Mouse (Mus musculus): Measurements from ENCODE around the gene Coq5.
"Not testable (repeated sequence)": the region's sequence is repeated elsewhere in the genome, so short reads cannot be mapped to it uniquely, and the experiment has no call there.

Gene Coq5

DNA sequence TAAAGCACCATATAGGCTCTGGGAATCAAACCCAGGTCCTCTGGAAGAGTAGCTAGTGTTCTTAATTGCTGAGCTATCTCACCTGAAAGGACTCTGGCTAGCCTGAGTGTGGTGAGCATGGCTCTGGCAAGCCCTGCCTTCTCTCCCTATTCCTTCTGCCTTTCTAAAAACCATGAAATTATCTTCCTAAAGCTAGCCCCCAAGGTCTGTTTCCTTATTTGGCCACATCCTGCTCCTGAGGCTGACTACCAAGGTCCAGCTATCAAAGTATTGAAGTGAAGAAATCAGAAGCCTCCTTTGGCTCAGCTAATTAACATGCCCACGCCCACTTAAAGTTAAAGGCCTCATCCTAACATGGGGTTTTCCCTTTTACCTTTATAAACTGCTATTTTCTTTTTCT lies 4.7 kb upstream of the Coq5 start:
- Histone ChIP-seq H3K27me3 (ENCODE audit: control insufficient read depth, insufficient read depth, low read length, poor library complexity, severe bottlenecking) (no peaks in the 10 kb centered on the region), H3K36me3 (ENCODE audit: control insufficient read depth, insufficient read depth, low read length, poor library complexity, severe bottlenecking) (no peaks in the 10 kb centered on the region; the same call in 1 of the 2 replicates)
- DNase-seq (ENCODE audit: low read depth, low spot score), result no peak

DNA sequence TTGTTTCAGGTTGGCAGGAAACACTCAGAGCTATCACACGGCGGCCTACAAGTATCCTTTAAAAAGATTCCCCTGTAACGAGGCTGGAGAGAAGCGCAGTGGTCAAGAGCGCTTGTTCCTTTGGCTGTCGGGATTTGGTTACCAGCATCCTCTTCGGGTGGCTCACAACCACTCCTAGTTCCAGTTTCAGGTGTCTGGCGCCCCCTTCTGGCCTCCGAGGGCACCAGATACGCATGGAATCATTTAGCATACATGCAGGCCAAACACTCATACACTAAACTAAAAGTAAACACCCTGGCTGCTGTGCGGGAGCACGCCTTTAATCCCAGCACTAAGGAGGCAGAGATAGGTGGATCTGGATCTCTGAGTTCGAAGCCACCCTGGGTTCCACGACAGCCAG lies 3.5 kb upstream of the Coq5 start:
- Histone ChIP-seq H3K36me3 (ENCODE audit: control insufficient read depth, insufficient read depth, low read length, poor library complexity, severe bottlenecking) (no peaks in the 10 kb centered on the region), H3K27me3 (ENCODE audit: control insufficient read depth, insufficient read depth, low read length, poor library complexity, severe bottlenecking) (no peaks in the 10 kb centered on the region)
- DNase-seq (ENCODE audit: low read depth, low spot score), result peak; percentile 53

DNA sequence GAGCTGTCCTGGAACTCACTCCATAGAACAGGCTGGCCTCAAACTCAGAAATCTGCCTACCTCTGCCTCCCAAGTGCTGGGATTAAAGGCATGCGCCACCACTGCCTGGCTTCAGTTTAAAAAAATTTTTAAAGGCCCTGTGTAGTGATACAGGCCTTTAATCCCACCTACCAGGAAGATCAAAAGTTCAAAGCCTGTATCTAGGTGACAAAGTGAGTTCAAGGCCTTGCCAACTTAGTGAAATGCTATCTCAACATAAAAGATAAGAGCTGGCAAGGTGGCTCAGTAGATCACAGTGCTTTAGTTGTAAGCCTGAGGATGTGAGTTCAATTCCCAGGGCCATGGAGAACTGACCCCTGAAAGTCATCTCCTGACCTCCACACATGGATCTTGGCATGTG lies 1.4 kb upstream of the Coq5 start:
- Histone ChIP-seq H3K27me3 (ENCODE audit: control insufficient read depth, insufficient read depth, low read length, poor library complexity, severe bottlenecking) (no peaks in the 10 kb centered on the region), H3K36me3 (ENCODE audit: control insufficient read depth, insufficient read depth, low read length, poor library complexity, severe bottlenecking) (no peaks in the 10 kb centered on the region)
- no peak for DNase-seq (ENCODE audit: low read depth, low spot score)

DNA sequence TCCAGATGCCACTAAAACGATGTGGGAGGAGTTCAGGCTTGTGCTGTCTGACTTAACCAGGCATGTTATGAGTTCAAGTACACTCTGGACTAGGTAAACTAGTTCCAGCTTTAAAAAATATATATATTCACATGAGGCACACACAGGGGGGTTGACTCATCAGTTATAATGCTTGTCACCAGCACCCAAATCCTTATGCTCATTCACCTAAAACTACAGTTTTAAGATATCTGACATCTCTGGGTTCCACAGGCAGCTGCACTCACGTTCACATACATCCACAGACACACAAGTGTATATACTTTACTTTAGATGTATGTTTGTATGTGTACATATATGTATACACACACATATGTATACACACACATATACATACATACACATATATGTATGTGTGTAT lies 681 bp upstream of the Coq5 start:
- Histone ChIP-seq H3K36me3 (ENCODE audit: control insufficient read depth, insufficient read depth, low read length, poor library complexity, severe bottlenecking) (no peaks in the 10 kb centered on the region), H3K27me3 (ENCODE audit: control insufficient read depth, insufficient read depth, low read length, poor library complexity, severe bottlenecking) (no peaks in the 10 kb centered on the region)
- no peak for DNase-seq (ENCODE audit: low read depth, low spot score)

DNA sequence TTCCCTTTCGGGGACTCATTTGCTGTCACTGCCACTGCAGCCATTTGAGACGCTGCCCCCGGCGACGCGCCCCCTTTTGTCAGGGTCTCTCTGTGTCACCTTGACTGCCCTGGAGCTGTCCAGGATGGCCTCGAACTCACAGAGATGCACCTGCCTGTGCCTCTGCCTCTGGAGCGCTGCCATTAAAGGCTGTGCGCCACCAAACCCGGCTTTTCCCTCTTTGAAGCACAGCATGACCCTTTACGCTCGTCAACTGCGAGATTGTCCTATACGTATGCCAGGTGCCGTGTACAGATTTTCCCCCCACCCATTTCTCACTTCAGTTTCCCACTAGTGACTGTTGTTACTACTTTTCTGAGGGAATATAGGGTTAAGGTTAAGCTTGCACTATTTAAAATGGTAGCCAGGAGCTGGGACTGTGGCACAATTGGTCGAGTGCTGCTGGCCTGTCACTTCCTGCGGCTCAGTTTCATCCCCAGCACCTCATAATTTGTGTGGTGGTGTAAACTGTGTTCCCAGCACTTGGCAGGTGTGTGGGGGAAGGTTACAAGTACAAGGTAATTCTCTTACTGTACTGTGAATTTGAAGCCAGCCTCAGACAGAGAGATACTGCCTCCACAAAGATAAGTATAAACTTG lies 703 bp downstream of the Coq5 start:
- Histone ChIP-seq H3K27me3 (ENCODE audit: control insufficient read depth, insufficient read depth, low read length, poor library complexity, severe bottlenecking) (no peaks in the 10 kb centered on the region), H3K36me3 (ENCODE audit: control insufficient read depth, insufficient read depth, low read length, poor library complexity, severe bottlenecking) (peaks cover 4% of the 10 kb centered on the region; the same call in 1 of the 2 replicates)
- DNase-seq (ENCODE audit: low read depth, low spot score), result peak; percentile 41

DNA sequence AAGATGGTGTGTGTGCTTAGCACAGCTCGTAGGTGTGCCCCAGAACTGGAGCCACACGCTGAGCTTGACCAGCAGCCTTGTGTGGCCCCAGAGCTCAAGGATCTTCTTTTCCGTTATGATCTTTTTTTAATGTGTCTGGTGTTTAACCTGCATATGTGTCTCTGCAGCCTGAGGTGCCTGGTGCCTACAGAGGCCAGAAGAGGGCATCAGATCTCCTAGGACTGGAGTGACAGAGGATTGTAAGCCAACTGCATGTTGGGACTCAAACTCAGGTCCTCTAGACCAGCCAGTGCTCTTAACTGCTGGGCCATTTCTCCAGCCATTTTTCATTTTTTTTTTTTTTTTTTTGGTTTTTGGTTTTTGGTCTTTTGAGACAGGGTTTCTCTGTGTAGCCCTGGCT lies 5.3 kb downstream of the Coq5 start:
- H3K27me3 ChIP-seq (ENCODE audit: control insufficient read depth, insufficient read depth, low read length, poor library complexity, severe bottlenecking), result no peaks in the 10 kb centered on the region
- peaks cover 7% of the 10 kb centered on the region; the same call in 1 of the 2 replicates for H3K36me3 ChIP-seq (ENCODE audit: control insufficient read depth, insufficient read depth, low read length, poor library complexity, severe bottlenecking)
- peak; percentile 60 for DNase-seq (ENCODE audit: low read depth, low spot score)

DNA sequence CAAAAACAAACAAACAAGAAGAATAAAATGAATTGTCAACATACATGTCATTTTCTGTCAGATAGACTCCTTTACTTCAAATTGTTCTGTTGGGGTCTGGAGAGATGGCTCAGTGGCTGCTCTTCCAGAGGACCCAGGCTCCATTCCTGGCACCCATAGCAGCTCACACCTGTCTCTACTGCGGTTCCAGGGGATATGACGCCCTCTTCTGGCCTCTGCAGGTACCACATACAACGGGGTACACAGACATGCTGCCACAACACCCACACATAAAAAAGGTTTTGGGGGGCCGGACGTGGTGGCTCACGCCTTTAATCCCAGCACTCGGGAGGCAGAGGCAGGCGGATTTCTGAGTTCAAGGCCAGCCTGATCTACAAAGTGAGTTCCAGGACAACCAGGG lies 14.7 kb downstream of the Coq5 start:
- no peaks in the 10 kb centered on the region for H3K27me3 ChIP-seq (ENCODE audit: control insufficient read depth, insufficient read depth, low read length, poor library complexity, severe bottlenecking)
- peak; percentile 37 for DNase-seq (ENCODE audit: low read depth, low spot score)
- peaks cover 5% of the 10 kb centered on the region; the same call in 1 of the 2 replicates for H3K36me3 ChIP-seq (ENCODE audit: control insufficient read depth, insufficient read depth, low read length, poor library complexity, severe bottlenecking)

DNA sequence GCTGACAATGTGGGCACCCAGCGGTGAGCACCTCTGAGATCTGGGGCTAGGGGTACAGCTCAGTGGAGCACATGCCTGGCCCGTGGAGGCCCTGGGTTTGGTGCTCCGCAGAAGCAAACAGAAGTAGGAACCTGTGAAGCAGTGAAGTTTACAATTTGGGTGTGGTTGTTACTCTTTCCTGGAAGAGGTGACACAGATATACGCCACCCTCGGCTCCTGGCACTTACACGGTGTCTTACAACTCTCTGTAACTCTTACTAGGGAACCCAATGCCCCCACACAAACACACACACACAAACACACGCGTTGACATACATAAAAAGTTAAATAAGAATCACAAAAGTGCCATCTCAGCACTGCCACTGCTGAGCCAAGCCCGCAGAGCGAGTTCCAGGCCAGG lies 16.9 kb downstream of the Coq5 start:
- peaks cover 5% of the 10 kb centered on the region; the same call in 1 of the 2 replicates for H3K36me3 ChIP-seq (ENCODE audit: control insufficient read depth, insufficient read depth, low read length, poor library complexity, severe bottlenecking)
- DNase-seq (ENCODE audit: low read depth, low spot score), result no peak
- H3K27me3 ChIP-seq (ENCODE audit: control insufficient read depth, insufficient read depth, low read length, poor library complexity, severe bottlenecking), result no peaks in the 10 kb centered on the region

DNA sequence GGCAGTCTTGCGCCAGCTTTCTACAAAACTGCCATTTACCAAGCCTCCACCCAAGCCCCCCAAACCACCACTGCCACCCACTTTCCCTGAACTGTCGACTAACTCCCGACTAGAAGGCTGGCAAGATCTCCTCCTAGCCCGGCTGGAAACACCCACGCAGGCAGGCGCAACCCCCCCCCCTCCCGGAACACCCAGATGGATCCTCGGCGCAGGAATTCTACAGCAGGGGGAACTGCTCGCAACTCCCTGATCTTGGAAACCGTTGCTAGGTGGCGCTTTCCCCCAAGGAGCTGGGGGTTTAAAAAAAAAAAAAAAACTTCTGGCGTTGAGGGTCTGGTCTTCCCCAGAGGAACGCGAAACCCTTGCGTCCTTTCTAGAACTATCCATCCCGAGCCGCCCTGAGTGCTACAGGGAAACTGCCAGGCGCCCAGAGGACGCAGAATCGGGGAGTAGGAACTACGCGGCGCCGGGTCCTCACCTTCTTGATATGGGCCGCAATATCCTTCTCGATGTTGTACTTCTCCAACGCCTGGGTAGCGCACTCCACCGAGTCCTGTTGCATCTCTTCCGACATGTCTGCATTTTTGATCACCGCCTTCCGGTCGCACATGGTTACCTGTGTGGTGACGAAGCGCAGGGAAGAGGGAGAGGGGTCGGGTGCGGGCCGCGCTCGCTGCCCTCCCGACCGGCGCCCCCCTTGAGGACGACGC lies 20.7 kb downstream of the Coq5 start:
- DNase-seq (ENCODE audit: low read depth, low spot score), result no peak
- H3K36me3 ChIP-seq (ENCODE audit: control insufficient read depth, insufficient read depth, low read length, poor library complexity, severe bottlenecking), result peaks cover 2% of the 10 kb centered on the region; the same call in 1 of the 2 replicates
- no peaks in the 10 kb centered on the region for H3K27me3 ChIP-seq (ENCODE audit: control insufficient read depth, insufficient read depth, low read length, poor library complexity, severe bottlenecking)

DNA sequence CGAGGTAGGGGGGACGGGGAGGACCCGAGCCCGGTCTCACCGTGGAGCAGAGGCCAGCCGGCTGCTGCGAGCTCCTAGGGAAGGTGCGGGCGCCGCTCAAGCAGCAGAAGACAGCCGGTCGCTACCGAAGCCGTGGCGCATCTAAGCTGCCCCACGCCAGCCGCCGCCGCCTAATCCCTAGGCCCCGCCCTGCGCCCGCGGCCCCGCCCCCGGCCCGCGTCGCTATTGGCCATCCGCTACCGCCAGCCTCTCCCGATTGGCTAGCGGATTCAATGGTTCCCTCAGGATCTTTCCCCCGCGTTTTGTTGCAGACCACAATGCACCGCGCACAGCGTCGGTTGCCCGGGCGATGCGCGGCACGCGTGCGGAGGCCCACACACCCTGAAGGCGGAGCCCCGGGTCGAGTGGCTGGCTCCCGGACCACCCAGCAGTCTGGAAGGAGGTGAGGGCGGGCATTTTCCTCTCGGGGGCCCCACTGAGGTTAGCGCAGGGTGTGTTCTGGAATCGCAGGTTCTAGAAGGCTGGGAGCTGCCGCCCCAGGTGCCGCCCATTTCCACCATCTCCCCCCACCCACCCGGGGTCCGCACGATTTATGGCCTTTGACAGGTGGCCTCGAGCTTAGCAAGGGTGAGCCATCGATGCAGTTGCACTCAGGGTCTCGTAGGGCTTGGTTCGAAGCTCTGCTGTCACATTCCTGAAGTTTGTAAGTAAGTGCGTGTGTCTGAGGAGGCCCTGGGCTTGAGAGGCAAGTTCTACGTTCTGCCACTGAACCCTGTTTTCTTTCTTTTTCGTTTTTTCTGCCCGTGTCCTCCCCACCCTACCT lies 21.5 kb downstream of the Coq5 start, which contains the start of gene Dynll1:
Gene Dynll1, minus strand, starts transcription at position 208 of the 823 bp plus-strand sequence.
- H3K36me3 ChIP-seq (ENCODE audit: control insufficient read depth, insufficient read depth, low read length, poor library complexity, severe bottlenecking), result peaks cover 2% of the 10 kb centered on the region; the same call in 1 of the 2 replicates
- peak; percentile 99 for DNase-seq (ENCODE audit: low read depth, low spot score)
- no peaks in the 10 kb centered on the region for H3K27me3 ChIP-seq (ENCODE audit: control insufficient read depth, insufficient read depth, low read length, poor library complexity, severe bottlenecking)

DNA sequence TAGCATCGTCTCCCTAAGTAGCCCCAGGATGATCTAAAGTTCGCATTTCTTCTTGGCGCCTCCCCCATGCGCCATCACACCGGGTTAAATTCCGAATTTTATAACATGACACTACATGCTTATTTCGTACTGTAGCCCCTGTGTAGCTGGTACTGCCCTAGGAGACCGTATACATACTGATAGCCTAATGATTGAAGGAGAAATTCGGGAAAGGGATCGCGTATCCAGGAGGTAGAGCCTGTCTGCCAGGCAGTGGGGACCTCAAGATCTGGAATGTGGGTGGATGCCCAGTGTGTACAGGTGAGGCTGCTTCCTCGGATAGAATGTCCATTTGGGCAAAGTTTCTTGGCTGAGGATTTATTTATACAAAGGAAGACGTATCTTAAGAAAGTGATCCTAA lies 22.1 kb downstream of the Coq5 start:
- Histone ChIP-seq H3K36me3 (ENCODE audit: control insufficient read depth, insufficient read depth, low read length, poor library complexity, severe bottlenecking) (peaks cover 2% of the 10 kb centered on the region; the same call in 1 of the 2 replicates), H3K27me3 (ENCODE audit: control insufficient read depth, insufficient read depth, low read length, poor library complexity, severe bottlenecking) (no peaks in the 10 kb centered on the region)
- no peak for DNase-seq (ENCODE audit: low read depth, low spot score)

DNA sequence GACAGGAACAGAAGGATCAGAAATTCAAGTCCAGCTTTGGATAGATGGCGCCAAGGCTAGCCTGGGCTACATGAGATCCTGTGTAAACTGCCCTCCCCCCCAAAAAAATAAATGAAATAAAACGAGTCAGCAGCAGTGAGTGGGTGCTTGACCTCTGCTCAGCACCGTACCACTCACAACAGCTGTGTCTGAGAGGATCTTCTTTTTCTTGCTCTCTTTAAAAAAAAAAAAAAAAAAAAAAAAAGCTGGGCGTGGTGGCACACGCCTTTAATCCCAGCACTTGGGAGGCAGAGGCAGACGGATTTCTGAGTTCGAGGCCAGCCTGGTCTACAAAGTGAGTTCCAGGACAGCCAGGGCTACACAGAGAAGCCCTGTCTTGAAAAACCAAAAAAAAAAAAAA lies 22.7 kb downstream of the Coq5 start:
- not testable (repeated sequence) for DNase-seq (ENCODE audit: low read depth, low spot score); H3K27me3 ChIP-seq (ENCODE audit: control insufficient read depth, insufficient read depth, low read length, poor library complexity, severe bottlenecking); H3K36me3 ChIP-seq (ENCODE audit: control insufficient read depth, insufficient read depth, low read length, poor library complexity, severe bottlenecking)

DNA sequence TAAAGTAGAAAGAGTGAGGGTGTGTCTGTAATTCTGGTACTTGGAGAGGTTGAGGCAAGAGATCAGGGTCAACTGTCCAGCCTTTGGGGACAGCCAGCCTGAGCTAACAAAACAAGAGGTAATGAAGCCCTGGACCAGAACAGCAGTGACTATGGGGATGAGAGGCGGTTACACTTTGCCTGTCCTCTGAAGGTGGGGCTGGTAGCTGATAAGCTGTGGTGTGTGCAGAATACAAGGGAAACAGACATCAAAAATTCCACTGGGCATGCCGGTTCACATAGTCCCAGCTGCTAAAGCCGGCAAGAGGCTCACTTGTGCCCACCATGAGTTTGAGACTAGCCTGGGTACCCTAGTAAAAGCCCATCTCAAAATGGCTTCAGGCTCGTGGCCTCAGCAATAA lies 32.9 kb downstream of the Coq5 start:
- DNase-seq (ENCODE audit: low read depth, low spot score), result no peak

DNA sequence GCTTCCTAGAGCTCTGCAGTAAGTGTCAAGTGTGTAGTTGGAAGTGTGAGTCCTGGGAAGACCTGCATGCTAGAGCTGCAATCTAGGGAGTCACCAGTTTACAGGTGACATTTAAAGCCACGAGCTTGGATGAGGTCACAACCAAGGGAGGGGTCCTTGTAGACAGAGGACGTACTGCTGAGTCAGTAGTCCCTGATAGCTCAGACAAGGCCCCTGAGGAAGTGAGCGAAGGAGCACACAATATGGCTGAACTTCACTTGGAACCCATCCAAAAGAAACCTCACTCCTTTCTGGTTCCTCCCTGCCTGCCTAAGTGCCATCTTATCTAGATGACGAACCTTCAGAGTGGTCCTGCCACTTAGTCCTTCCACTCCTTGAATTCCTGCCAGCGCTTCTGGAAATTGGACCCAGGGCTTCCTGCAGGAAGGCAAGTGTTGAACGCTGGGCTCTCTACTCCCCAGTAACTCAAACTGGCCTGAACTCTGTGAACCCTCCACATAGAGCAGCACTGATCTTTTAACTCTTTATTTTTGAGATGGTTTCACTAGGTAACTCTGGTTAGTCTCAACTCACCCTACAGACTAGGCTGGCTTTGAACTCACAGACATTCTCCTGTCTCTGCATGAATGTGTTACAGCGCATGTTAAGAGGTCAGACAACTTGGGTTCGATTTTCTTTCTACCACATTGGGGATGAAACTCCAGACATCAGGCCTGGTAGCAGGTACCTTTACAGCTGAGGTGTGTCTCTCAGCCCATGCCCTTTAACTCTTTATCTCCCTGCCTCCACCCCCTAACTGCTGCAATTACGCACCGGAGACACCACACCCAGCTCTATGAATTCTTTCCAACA lies 33.6 kb downstream of the Coq5 start:
- DNase-seq (ENCODE audit: low read depth, low spot score), result no peak
- H3K36me3 ChIP-seq (ENCODE audit: control insufficient read depth, insufficient read depth, low read length, poor library complexity, severe bottlenecking), result no peaks in the 10 kb centered on the region
- H3K27me3 ChIP-seq (ENCODE audit: control insufficient read depth, insufficient read depth, low read length, poor library complexity, severe bottlenecking), result no peaks in the 10 kb centered on the region

More for the DNA sequence above, 32.9 kb downstream of the Coq5 start:
- Histone ChIP-seq H3K36me3 (ENCODE audit: control insufficient read depth, insufficient read depth, low read length, poor library complexity, severe bottlenecking) (no peaks in the 10 kb centered on the region), H3K27me3 (ENCODE audit: control insufficient read depth, insufficient read depth, low read length, poor library complexity, severe bottlenecking) (no peaks in the 10 kb centered on the region)
